Mouse (Mus musculus): ENCODE measurements at regions not wholly inside any gene's neighbourhood (a gene's known extent, or its start where the extent isn't known, plus 50 kb on each side); places are given as distances from the start of the nearest gene placed in this dataset.

DNA sequence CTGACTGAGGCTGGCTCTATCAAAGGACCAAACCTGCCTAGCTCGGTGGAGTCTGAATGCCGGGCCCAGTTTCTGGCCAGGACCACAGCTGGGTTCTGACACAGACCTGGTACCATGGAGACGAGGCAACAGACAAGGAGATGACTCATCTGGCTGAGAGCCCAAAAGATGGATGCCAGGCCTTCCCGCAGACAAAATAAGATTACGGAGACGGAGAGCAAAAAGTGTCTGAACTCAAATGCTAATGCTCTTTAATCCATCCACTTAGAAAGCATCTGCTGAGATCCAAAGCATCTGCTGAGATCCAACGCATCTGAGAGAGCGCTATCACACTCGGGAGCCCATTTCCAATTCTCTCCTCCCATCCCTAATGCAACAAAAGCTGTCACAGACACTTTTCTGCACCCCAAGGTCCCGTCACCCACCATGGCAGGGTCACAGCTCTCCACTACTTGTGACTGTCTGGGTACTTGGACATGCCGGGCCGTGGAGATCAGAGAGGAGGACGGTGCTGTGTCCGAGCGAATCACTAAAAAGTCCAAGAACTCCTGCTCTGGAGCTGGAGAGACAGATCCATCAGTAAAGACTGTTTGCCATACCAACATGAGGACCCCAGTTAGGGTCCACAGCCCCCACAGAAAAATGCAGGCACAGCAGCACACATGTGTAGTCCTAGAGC, 278.3 kb upstream of the Sulf2 start:
- Histone ChIP-seq H3K9me3 (replicated peaks) (no peaks in the 10 kb centered on the region), H3K27ac (peak overlapping the region; percentile 58), H3K4me2 (no peak overlapping the region), H3K4me3 (no peak overlapping the region), H3K9ac (no peak overlapping the region), H3K4me1 (replicated peaks) (peaks cover 49% of the 10 kb centered on the region), H3K36me3 (no peaks in the 10 kb centered on the region), H3K27me3 (no peaks in the 10 kb centered on the region)
- WGBS, result 51% methylated on average over 15 of the region's 15 CpGs
- ATAC-seq (replicated peaks; ENCODE audit: insufficient number of reproducible peaks, insufficient read depth, low FRiP score, low read depth), result 0 out of 2 replicates have a peak, but pooled peaks have one; percentile 11

DNA sequence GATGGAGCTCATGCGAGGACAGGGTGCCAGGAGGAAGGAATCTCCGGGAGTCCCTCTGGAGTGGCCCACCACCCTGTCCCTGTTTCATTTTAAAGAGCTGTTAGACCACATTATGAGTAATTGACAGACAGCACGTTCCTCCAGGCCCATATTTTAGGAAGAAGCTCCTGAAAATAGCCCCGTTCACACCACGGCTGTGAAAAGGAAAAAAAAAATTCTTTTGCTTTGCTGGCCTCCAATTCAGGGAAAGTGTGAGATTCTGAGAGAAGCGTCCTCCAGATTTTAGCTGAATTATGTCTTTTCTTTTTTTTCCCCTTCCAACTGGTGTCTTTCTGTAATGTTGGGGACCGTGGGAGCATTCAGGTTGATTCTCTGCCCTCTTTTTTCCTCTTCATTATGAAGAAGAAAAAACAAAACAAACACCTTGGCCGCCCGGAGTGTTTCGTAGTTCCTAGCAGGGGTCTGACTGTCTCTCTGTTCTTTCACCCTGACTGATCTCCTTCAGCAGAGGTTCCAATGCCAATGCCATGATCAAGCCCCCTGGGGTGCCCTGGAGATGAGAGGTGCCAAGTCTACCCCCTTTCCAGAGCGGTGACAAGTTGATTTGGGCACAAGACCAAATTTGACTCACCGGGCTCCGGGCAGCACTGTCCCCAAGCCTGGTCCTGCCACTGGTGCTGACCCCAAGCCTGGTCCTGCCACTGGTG, 277.6 kb upstream of the Sulf2 start:
- H3K4me3 ChIP-seq, result no peak overlapping the region
- no peaks in the 10 kb centered on the region for H3K27me3 ChIP-seq
- H3K9ac ChIP-seq, result no peak overlapping the region
- H3K4me2 ChIP-seq, result no peak overlapping the region
- peaks cover 50% of the 10 kb centered on the region for H3K4me1 ChIP-seq (replicated peaks)
- ATAC-seq (replicated peaks; ENCODE audit: insufficient number of reproducible peaks, insufficient read depth, low FRiP score, low read depth), result no peak
- WGBS, result 62% methylated on average over 13 of the region's 13 CpGs
- H3K36me3 ChIP-seq, result no peaks in the 10 kb centered on the region
- H3K9me3 ChIP-seq (replicated peaks), result no peaks in the 10 kb centered on the region
- peak overlapping the region; percentile 58 for H3K27ac ChIP-seq

GRCm38 (mm10) chr2:166432531-166432930, 277.1 kb upstream of the Sulf2 start:
- no peak overlapping the region for H3K4me2 ChIP-seq
- WGBS, result 75% methylated on average over 8 of the region's 8 CpGs
- H3K9me3 ChIP-seq (replicated peaks), result no peaks in the 10 kb centered on the region
- ATAC-seq (replicated peaks; ENCODE audit: insufficient number of reproducible peaks, insufficient read depth, low FRiP score, low read depth), result no peak
- no peak overlapping the region for H3K27ac ChIP-seq
- no peaks in the 10 kb centered on the region for H3K27me3 ChIP-seq
- no peaks in the 10 kb centered on the region for H3K36me3 ChIP-seq
- no peak overlapping the region for H3K9ac ChIP-seq
- H3K4me1 ChIP-seq (replicated peaks), result peaks cover 56% of the 10 kb centered on the region
- no peak overlapping the region for H3K4me3 ChIP-seq

- Histone ChIP-seq H3K4me1 (replicated peaks) (peaks cover 71% of the 10 kb centered on the region), H3K4me2 (no peak overlapping the region), H3K36me3 (no peaks in the 10 kb centered on the region), H3K9me3 (replicated peaks) (no peaks in the 10 kb centered on the region), H3K27ac (peak overlapping the region; percentile 71), H3K4me3 (no peak overlapping the region), H3K27me3 (no peaks in the 10 kb centered on the region), H3K9ac (no peak overlapping the region)
- ATAC-seq (replicated peaks; ENCODE audit: insufficient number of reproducible peaks, insufficient read depth, low FRiP score, low read depth), result 0 out of 2 replicates have a peak, but pooled peaks have one; percentile 30
- WGBS, result 19% methylated on average over 5 of the region's 5 CpGs
Observed at GRCm38 (mm10) chr2:166429918-166430317, 274.5 kb upstream of the Sulf2 start.

DNA sequence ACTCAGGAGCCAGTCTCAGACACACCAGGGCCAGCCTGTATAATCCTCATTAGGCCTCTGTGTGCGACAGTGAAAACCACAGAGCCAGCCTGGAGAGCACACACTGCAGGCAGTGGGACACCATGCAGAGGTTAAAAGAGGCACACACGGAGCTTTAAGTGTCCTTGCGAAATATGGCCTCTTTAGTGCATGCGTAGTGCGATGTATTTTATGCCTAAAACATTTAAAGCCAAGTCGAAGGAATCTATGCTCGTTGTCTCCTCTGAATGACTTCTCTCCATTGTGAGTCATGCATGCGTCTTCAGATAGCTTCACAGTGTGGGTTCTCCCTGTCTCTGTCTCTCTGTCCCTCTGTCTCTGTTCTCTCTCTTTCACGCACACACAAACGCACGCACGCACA, 274.0 kb upstream of the Sulf2 start:
- Histone ChIP-seq H3K4me1 (replicated peaks) (peaks cover 69% of the 10 kb centered on the region), H3K27ac (peak overlapping the region; percentile 71), H3K27me3 (no peaks in the 10 kb centered on the region), H3K4me3 (no peak overlapping the region), H3K9me3 (replicated peaks) (no peaks in the 10 kb centered on the region), H3K36me3 (no peaks in the 10 kb centered on the region), H3K9ac (no peak overlapping the region), H3K4me2 (no peak overlapping the region)
- ATAC-seq (replicated peaks; ENCODE audit: insufficient number of reproducible peaks, insufficient read depth, low FRiP score, low read depth), result no peak
- 59% methylated on average over 12 of the region's 12 CpGs for WGBS

DNA sequence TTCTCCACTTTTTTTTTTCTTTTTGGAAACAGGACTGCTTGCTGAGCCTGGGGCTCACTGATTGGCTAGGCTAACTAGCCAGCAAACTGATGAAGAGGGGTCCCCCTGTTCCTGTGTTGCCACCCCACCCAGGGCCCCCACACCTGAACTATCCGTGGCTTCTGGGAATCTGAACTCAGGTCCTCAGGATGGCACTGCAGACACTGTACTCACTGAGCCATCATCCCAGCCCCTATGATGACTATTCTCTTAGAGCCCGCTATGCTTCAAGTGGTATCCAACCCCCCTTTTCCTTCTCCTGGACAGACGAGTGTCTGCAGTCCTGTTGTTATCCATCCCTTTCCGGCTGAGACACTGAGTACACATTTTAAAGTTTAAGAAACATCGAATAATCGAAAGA, 271.9 kb upstream of the Sulf2 start:
- no peaks in the 10 kb centered on the region for H3K9me3 ChIP-seq (replicated peaks)
- H3K9ac ChIP-seq, result peak overlapping the region; percentile 9; the same call in 1 of the 2 replicates
- H3K4me1 ChIP-seq (replicated peaks), result peaks cover 48% of the 10 kb centered on the region
- 0 out of 2 replicates have a peak overlapping the region, but pooled peaks have one; percentile 5 for H3K4me2 ChIP-seq
- no peak for ATAC-seq (replicated peaks; ENCODE audit: insufficient number of reproducible peaks, insufficient read depth, low FRiP score, low read depth)
- no peaks in the 10 kb centered on the region for H3K36me3 ChIP-seq
- no peaks in the 10 kb centered on the region for H3K27me3 ChIP-seq
- 51% methylated on average over 6 of the region's 6 CpGs for WGBS
- H3K27ac ChIP-seq, result peak overlapping the region; percentile 81
- H3K4me3 ChIP-seq, result no peak overlapping the region

- Histone ChIP-seq H3K4me1 (replicated peaks) (peaks cover 44% of the 10 kb centered on the region), H3K27me3 (no peaks in the 10 kb centered on the region), H3K4me3 (no peak overlapping the region), H3K36me3 (no peaks in the 10 kb centered on the region), H3K4me2 (0 out of 2 replicates have a peak overlapping the region, but pooled peaks have one; percentile 5), H3K27ac (peak overlapping the region; percentile 81), H3K9ac (0 out of 2 replicates have a peak overlapping the region, but pooled peaks have one; percentile 9), H3K9me3 (replicated peaks) (no peaks in the 10 kb centered on the region)
- WGBS, result 7% methylated on average over 10 of the region's 10 CpGs
- peak; percentile 78 for ATAC-seq (replicated peaks; ENCODE audit: insufficient number of reproducible peaks, insufficient read depth, low FRiP score, low read depth)
Observed at GRCm38 (mm10) chr2:166426960-166427359, 271.5 kb upstream of the Sulf2 start.

GRCm38 (mm10) chr2:166426457-166426856, 271.0 kb upstream of the Sulf2 start:
- peaks cover 44% of the 10 kb centered on the region for H3K4me1 ChIP-seq (replicated peaks)
- no peak for ATAC-seq (replicated peaks; ENCODE audit: insufficient number of reproducible peaks, insufficient read depth, low FRiP score, low read depth)
- H3K36me3 ChIP-seq, result no peaks in the 10 kb centered on the region
- H3K27me3 ChIP-seq, result no peaks in the 10 kb centered on the region
- H3K9ac ChIP-seq, result no peak overlapping the region
- H3K27ac ChIP-seq, result peak overlapping the region; percentile 81
- WGBS, result 39% methylated on average over 6 of the region's 6 CpGs
- 0 out of 2 replicates have a peak overlapping the region, but pooled peaks have one; percentile 5 for H3K4me2 ChIP-seq
- no peaks in the 10 kb centered on the region for H3K9me3 ChIP-seq (replicated peaks)
- H3K4me3 ChIP-seq, result no peak overlapping the region

GRCm38 (mm10) chr2:166425141-166425540, 269.7 kb upstream of the Sulf2 start:
- no peak overlapping the region for H3K27ac ChIP-seq
- H3K9ac ChIP-seq, result no peak overlapping the region
- no peak for ATAC-seq (replicated peaks; ENCODE audit: insufficient number of reproducible peaks, insufficient read depth, low FRiP score, low read depth)
- peaks cover 42% of the 10 kb centered on the region for H3K4me1 ChIP-seq (replicated peaks)
- 82% methylated on average over 3 of the region's 3 CpGs for WGBS
- no peak overlapping the region for H3K4me2 ChIP-seq
- H3K27me3 ChIP-seq, result no peaks in the 10 kb centered on the region
- no peak overlapping the region for H3K4me3 ChIP-seq
- no peaks in the 10 kb centered on the region for H3K36me3 ChIP-seq
- no peaks in the 10 kb centered on the region for H3K9me3 ChIP-seq (replicated peaks)

DNA sequence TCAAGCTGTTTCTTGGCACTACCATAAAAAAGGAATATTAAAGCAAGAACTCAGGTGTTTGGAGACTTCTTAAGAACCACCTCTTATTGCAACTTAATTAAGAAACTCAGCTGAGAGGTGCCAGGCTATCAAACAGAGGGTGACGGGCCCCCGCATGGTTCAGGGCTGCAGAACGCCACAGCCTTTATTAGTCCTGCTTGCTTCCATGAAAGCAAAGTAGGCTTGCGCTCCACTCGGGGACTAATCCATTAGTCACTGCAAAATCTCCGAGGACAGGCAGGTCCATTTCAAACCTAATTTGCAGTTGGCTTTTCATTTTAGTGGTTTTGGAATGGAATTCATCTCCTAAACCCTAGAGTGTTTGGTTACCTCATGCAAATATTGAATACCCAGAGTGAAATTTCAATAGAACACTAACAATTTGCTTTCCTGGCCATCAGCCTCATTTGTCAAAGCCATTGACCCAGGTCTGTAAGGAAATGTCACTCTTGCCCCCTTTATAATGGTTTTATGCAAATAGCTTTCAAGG, 267.7 kb upstream of the Sulf2 start:
- ATAC-seq (replicated peaks; ENCODE audit: insufficient number of reproducible peaks, insufficient read depth, low FRiP score, low read depth), result no peak
- H3K9ac ChIP-seq, result no peak overlapping the region
- H3K4me1 ChIP-seq (replicated peaks), result peaks cover 28% of the 10 kb centered on the region
- H3K4me2 ChIP-seq, result no peak overlapping the region
- H3K4me3 ChIP-seq, result no peak overlapping the region
- 88% methylated on average over 6 of the region's 6 CpGs for WGBS
- no peak overlapping the region for H3K27ac ChIP-seq
- H3K36me3 ChIP-seq, result no peaks in the 10 kb centered on the region
- no peaks in the 10 kb centered on the region for H3K9me3 ChIP-seq (replicated peaks)
- no peaks in the 10 kb centered on the region for H3K27me3 ChIP-seq

DNA sequence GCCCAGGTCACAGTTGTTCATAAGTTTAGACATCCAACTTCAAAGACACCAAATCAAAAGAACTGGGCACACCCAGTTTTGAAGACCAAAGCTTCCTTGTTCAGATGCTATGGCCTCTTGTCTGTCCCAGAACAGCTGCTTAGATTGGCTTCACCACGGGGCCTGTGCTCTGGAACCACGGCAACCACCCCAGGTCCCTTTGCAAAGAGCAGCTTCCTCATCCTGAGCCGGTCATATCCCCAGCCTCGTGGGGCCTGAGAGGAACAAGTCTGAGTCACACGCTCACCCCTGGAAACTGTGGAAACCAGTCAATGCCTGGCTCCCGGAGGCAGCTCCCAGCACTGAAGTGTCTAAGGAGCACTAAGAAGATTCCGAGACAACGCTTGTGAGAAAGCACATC, 264.8 kb upstream of the Sulf2 start:
- Histone ChIP-seq H3K9ac (no peak overlapping the region), H3K27me3 (no peaks in the 10 kb centered on the region), H3K4me1 (replicated peaks) (peaks cover 12% of the 10 kb centered on the region), H3K36me3 (no peaks in the 10 kb centered on the region), H3K4me3 (no peak overlapping the region), H3K9me3 (replicated peaks) (no peaks in the 10 kb centered on the region), H3K4me2 (no peak overlapping the region), H3K27ac (no peak overlapping the region)
- 65% methylated on average over 8 of the region's 8 CpGs for WGBS
- ATAC-seq (replicated peaks; ENCODE audit: insufficient number of reproducible peaks, insufficient read depth, low FRiP score, low read depth), result no peak

Measured in heart, embryonic 15.5 days (tissue).